Mouse (Mus musculus): ENCODE results near the gene Abcd1. TPM values are rescaled to one million over a fixed set of nuclear protein-coding genes. Genes with fewer than 3 reads are reported as not detected.

Gene Abcd1
- 8.0 and 10.3 TPM in 2 replicates for polyA plus RNA-seq (2011; ENCODE audit: insufficient read depth, insufficient read length, low read depth, missing spikeins)

- H3K27ac ChIP-seq (ENCODE audit: insufficient read depth, low read length) = peak within 1 kb of the TSS; percentile 64
- TF ChIP-seq POLR2A (IDR thresholded peaks at IDR 0.05; ENCODE audit: insufficient read depth, low read length) = no peak
- TF ChIP-seq CTCF (IDR thresholded peaks at IDR 0.05; ENCODE audit: low read depth, low read length) = no peak
- no peak for TF ChIP-seq EP300 (IDR thresholded peaks at IDR 0.05; ENCODE audit: insufficient read depth, low read depth, low read length)
- H3K9me3 ChIP-seq (replicated peaks; ENCODE audit: control insufficient read depth, insufficient read depth, low read length, poor library complexity, severe bottlenecking) = no peaks in the 10 kb centered on the region
- H3K27me3 ChIP-seq (ENCODE audit: control insufficient read depth, insufficient read depth, low read length, poor library complexity, severe bottlenecking) = no peaks in the 10 kb centered on the region
- H3K9ac ChIP-seq (ENCODE audit: low read depth, poor library complexity, severe bottlenecking) = peak within 1 kb of the TSS; percentile 89
- peaks cover 4% of the 10 kb centered on the region for H3K4me1 ChIP-seq (ENCODE audit: control insufficient read depth, insufficient read depth, low read length)
- H3K4me3 ChIP-seq (ENCODE audit: low read depth, low read length) = peak within 1 kb of the TSS; percentile 98
- H3K36me3 ChIP-seq (ENCODE audit: control insufficient read depth, insufficient read depth, low read length, poor library complexity, severe bottlenecking) = peaks cover 25% of the 10 kb centered on the region
These were observed at the start of gene Abcd1, which contains the start of gene Bcap31 for GRCm38 (mm10) chrX:73716109-73716661. TSS of gene Abcd1 (plus strand) at chrX:73716597. TSS of gene Bcap31 (minus strand) at chrX:73716175.

DNA sequence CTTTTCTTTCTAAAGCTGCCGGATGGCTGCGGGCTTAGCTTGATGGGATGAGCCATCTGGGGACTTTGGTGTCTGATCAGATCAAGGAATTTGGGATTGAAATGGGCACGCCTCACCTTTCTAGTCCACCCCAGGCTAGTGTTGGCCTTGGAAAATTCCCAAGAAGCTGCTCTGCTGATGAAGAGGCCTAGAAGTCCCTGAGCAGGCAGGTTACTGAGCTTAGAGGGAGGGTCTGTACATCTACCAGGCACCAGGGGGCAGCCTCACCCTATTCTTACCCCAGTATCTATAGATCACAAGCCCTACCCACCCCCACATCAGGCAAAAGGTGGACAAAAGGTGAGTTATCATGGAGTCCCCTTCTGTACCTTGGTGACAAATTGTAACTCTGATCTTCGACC lies 44.4 kb upstream of the Abcd1 start:
- no peaks in the 10 kb centered on the region for H3K9me3 ChIP-seq (replicated peaks; ENCODE audit: control insufficient read depth, insufficient read depth, low read length, poor library complexity, severe bottlenecking)
- no peak overlapping the region for H3K9ac ChIP-seq (ENCODE audit: low read depth, poor library complexity, severe bottlenecking)
- H3K4me3 ChIP-seq (ENCODE audit: low read depth, low read length) = no peak overlapping the region
- TF ChIP-seq POLR2A (IDR thresholded peaks at IDR 0.05; ENCODE audit: insufficient read depth, low read length) = no peak
- no peak for TF ChIP-seq CTCF (IDR thresholded peaks at IDR 0.05; ENCODE audit: low read depth, low read length)
- no peak for TF ChIP-seq EP300 (IDR thresholded peaks at IDR 0.05; ENCODE audit: insufficient read depth, low read depth, low read length)
- H3K36me3 ChIP-seq (ENCODE audit: control insufficient read depth, insufficient read depth, low read length, poor library complexity, severe bottlenecking) = 0 out of 2 replicates have a peak, but pooled peaks cover 4% of the 10 kb centered on the region
- no peaks in the 10 kb centered on the region for H3K27me3 ChIP-seq (ENCODE audit: control insufficient read depth, insufficient read depth, low read length, poor library complexity, severe bottlenecking)
- H3K4me1 ChIP-seq (ENCODE audit: control insufficient read depth, insufficient read depth, low read length) = peaks cover 4% of the 10 kb centered on the region
- H3K27ac ChIP-seq (ENCODE audit: insufficient read depth, low read length) = peak overlapping the region; percentile 57; the same call in 1 of the 2 replicates

DNA sequence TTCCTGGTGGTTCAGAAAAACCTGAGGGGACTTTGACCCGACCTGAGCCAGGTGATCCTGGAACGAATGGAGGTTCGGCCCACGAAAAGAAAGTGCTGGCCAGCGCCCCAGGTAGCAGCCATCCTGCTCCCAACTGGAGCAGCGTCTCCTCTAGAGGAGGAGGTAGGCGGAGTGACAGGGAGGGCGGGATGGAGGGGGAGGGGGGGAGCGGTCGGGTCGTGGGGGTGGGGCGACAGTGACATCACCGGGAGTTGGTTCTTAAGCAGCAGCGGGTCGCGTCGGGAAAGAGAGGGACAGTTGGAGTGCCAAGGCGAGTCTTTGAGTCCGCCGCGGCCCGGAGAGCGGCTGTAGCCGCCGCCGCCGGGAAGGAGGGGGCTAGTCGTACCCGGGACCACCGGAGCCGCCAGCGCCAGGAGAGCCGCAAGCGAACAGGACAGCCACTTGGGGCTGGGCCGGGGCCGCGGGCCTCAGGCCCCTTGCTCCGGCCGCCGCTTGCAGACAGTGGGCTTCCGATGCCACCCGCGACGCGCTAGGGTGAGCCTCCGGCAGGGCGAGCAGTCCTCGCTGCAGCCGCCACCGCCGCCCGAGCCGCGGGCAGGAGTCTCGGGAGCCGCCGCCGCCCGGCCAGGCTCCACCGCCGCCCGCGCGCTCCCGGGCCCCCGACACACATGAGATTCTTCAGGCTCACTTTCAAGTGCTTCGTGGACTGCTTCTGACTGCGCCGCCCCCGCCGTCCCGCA lies 43.3 kb upstream of the Abcd1 start, which contains the start of gene Slc6a8:
TSS of gene Slc6a8 (plus strand) at position 272 of the 740 bp plus-strand sequence.
- no peak for TF ChIP-seq EP300 (IDR thresholded peaks at IDR 0.05; ENCODE audit: insufficient read depth, low read depth, low read length)
- no peak for TF ChIP-seq POLR2A (IDR thresholded peaks at IDR 0.05; ENCODE audit: insufficient read depth, low read length)
- TF ChIP-seq CTCF (IDR thresholded peaks at IDR 0.05; ENCODE audit: low read depth, low read length) = no peak
- Histone ChIP-seq H3K4me1 (ENCODE audit: control insufficient read depth, insufficient read depth, low read length) (peaks cover 4% of the 10 kb centered on the region), H3K36me3 (ENCODE audit: control insufficient read depth, insufficient read depth, low read length, poor library complexity, severe bottlenecking) (peaks cover 8% of the 10 kb centered on the region), H3K27me3 (ENCODE audit: control insufficient read depth, insufficient read depth, low read length, poor library complexity, severe bottlenecking) (no peaks in the 10 kb centered on the region), H3K27ac (ENCODE audit: insufficient read depth, low read length) (peak within 1 kb of the TSS; percentile 57; the same call in 1 of the 2 replicates), H3K9ac (ENCODE audit: low read depth, poor library complexity, severe bottlenecking) (peak within 1 kb of the TSS; percentile 98), H3K4me3 (ENCODE audit: low read depth, low read length) (peak within 1 kb of the TSS; percentile 82), H3K9me3 (replicated peaks; ENCODE audit: control insufficient read depth, insufficient read depth, low read length, poor library complexity, severe bottlenecking) (no peaks in the 10 kb centered on the region)

DNA sequence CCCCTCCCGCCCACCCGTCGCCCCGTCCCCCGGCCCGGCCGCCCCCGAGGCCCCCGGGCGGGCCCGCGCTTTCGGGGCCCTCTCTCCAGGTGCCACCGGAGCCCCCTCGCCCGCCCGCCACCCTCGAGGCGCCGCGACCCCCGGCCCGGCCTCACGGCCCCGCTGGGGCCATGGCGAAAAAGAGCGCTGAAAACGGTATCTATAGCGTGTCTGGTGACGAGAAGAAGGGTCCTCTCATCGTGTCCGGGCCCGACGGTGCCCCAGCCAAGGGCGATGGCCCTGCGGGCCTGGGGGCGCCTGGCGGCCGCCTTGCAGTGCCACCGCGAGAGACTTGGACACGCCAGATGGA lies 42.8 kb upstream of the Abcd1 start:
- Histone ChIP-seq H3K9ac (ENCODE audit: low read depth, poor library complexity, severe bottlenecking) (peak overlapping the region; percentile 98), H3K36me3 (ENCODE audit: control insufficient read depth, insufficient read depth, low read length, poor library complexity, severe bottlenecking) (peaks cover 10% of the 10 kb centered on the region), H3K9me3 (replicated peaks; ENCODE audit: control insufficient read depth, insufficient read depth, low read length, poor library complexity, severe bottlenecking) (no peaks in the 10 kb centered on the region), H3K4me1 (ENCODE audit: control insufficient read depth, insufficient read depth, low read length) (peaks cover 4% of the 10 kb centered on the region), H3K4me3 (ENCODE audit: low read depth, low read length) (peak overlapping the region; percentile 82), H3K27me3 (ENCODE audit: control insufficient read depth, insufficient read depth, low read length, poor library complexity, severe bottlenecking) (no peaks in the 10 kb centered on the region), H3K27ac (ENCODE audit: insufficient read depth, low read length) (no peak overlapping the region)
- TF ChIP-seq CTCF (IDR thresholded peaks at IDR 0.05; ENCODE audit: low read depth, low read length) (no peak), POLR2A (IDR thresholded peaks at IDR 0.05; ENCODE audit: insufficient read depth, low read length) (no peak), EP300 (IDR thresholded peaks at IDR 0.05; ENCODE audit: insufficient read depth, low read depth, low read length) (no peak)

GRCm38 (mm10) chrX:73673968-73674661 lies 42.3 kb upstream of the Abcd1 start:
- H3K9me3 ChIP-seq (replicated peaks; ENCODE audit: control insufficient read depth, insufficient read depth, low read length, poor library complexity, severe bottlenecking) = no peaks in the 10 kb centered on the region
- peaks cover 11% of the 10 kb centered on the region for H3K36me3 ChIP-seq (ENCODE audit: control insufficient read depth, insufficient read depth, low read length, poor library complexity, severe bottlenecking)
- peak overlapping the region; percentile 82 for H3K4me3 ChIP-seq (ENCODE audit: low read depth, low read length)
- peak overlapping the region; percentile 98 for H3K9ac ChIP-seq (ENCODE audit: low read depth, poor library complexity, severe bottlenecking)
- H3K4me1 ChIP-seq (ENCODE audit: control insufficient read depth, insufficient read depth, low read length) = peaks cover 4% of the 10 kb centered on the region
- no peak for TF ChIP-seq CTCF (IDR thresholded peaks at IDR 0.05; ENCODE audit: low read depth, low read length)
- no peak for TF ChIP-seq POLR2A (IDR thresholded peaks at IDR 0.05; ENCODE audit: insufficient read depth, low read length)
- no peak for TF ChIP-seq EP300 (IDR thresholded peaks at IDR 0.05; ENCODE audit: insufficient read depth, low read depth, low read length)
- no peak overlapping the region for H3K27ac ChIP-seq (ENCODE audit: insufficient read depth, low read length)
- H3K27me3 ChIP-seq (ENCODE audit: control insufficient read depth, insufficient read depth, low read length, poor library complexity, severe bottlenecking) = no peaks in the 10 kb centered on the region
